In the genomic region with DNA sequence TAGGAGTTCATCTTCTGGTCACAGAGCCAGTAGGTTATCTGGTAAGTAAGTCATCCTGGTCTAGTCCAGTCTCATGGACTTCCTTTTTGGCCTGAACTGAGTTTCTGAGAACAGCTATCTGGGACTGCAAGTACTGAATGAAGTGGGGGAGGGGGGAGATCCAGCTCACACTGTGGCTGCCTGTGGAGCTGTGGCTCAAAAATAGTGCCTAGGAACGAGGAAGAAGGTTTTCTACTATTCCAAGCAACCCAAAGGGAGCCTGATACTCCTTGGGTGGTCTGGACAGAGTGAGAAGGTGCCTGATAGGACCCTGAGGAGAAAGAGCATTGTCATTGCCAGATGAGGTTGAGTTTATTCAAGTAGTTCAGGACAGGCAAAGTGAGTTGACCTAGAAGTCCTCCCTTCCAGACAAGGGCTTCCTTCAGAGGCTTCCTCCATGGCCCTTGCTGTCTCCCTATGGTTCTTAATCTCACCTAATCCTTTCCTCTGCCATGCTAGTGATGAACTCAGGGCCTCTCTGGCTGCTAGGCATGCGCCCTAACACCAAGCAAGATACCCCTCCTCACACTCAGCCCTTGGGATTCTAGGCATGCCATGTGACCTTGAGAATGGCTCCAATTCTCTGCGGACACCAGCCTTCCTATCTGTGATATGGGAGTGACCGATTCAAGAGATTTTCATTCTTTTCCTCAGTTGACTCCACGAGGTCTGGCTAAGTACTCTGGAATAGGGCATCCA, we compare ENCODE assay signal across 8 mouse cellular contexts. TPM values are rescaled to one million over a fixed set of nuclear protein-coding genes. Genes with fewer than 3 reads are reported as not detected.
DNase-seq lines count a peak whose midpoint lies in the region; ATAC-seq and TF ChIP-seq lines count a peak whose summit lies in the region.

No protein-coding gene starts in this region.

- H3K9ac ChIP-seq in forebrain, embryonic 14.5 days (ENCODE audit: low read length): peak overlapping the region; percentile 97; the same call in 1 of the 2 replicates
- peak overlapping the region; percentile 83 for H3K9ac ChIP-seq in liver, embryonic 12.5 days
- peak overlapping the region; percentile 77 for H3K9ac ChIP-seq in stomach, embryonic 16.5 days (ENCODE audit: low read length)

- peak overlapping the region; percentile 78 for H3K4me2 ChIP-seq in forebrain, embryonic 14.5 days (ENCODE audit: low read length)
- H3K4me2 ChIP-seq in liver, embryonic 12.5 days: peak overlapping the region; percentile 97
- peak overlapping the region; percentile 62 for H3K4me2 ChIP-seq in stomach, embryonic 16.5 days (ENCODE audit: low read depth, low read length)

- H3K4me1 ChIP-seq in bone marrow, adult 2 months (ENCODE audit: control insufficient read depth, insufficient read depth, low read length): peaks cover 2% of the 10 kb centered on the region; the same call in 1 of the 2 replicates
- peaks cover 8% of the 10 kb centered on the region; the same call in 1 of the 2 replicates for H3K4me1 ChIP-seq in forebrain, embryonic 14.5 days (ENCODE audit: control insufficient read depth, insufficient read depth, low read length)
- peaks cover 32% of the 10 kb centered on the region for H3K4me1 ChIP-seq in liver, embryonic 12.5 days
- H3K4me1 ChIP-seq in stomach, embryonic 16.5 days (ENCODE audit: control insufficient read depth, insufficient read depth, low read length): peaks cover 14% of the 10 kb centered on the region

- H3K4me3 ChIP-seq in layer of hippocampus, adult 2 months: peak overlapping the region; percentile 94
- H3K4me3 ChIP-seq in bone marrow, adult 2 months (replicated peaks; ENCODE audit: control insufficient read depth, low read depth, low read length): peak overlapping the region; percentile 5
- H3K4me3 ChIP-seq in forebrain, embryonic 14.5 days (ENCODE audit: low read depth, low read length): peak overlapping the region; percentile 82; the same call in 1 of the 2 replicates
- H3K4me3 ChIP-seq in liver, embryonic 12.5 days: peak overlapping the region; percentile 82
- H3K4me3 ChIP-seq in stomach, embryonic 16.5 days (replicated peaks; ENCODE audit: low read length): peak overlapping the region; percentile 65

- H3K9me3 ChIP-seq in forebrain, embryonic 14.5 days (replicated peaks; ENCODE audit: control insufficient read depth, low read length): no peaks in the 10 kb centered on the region
- H3K9me3 ChIP-seq in liver, embryonic 12.5 days (replicated peaks): no peaks in the 10 kb centered on the region
- no peaks in the 10 kb centered on the region for H3K9me3 ChIP-seq in stomach, embryonic 16.5 days (replicated peaks; ENCODE audit: control insufficient read depth, low read length)

- no peaks in the 10 kb centered on the region for H3K27me3 ChIP-seq in forebrain, embryonic 14.5 days (replicated peaks; ENCODE audit: control insufficient read depth, insufficient read depth, low read length)
- no peaks in the 10 kb centered on the region for H3K27me3 ChIP-seq in liver, embryonic 12.5 days (replicated peaks)
- H3K27me3 ChIP-seq in stomach, embryonic 16.5 days (ENCODE audit: control insufficient read depth, insufficient read depth, low read length): no peaks in the 10 kb centered on the region

- no peak for DNase-seq in layer of hippocampus, adult 2 months (ENCODE audit: low spot score in 2 of 2)
- no peak for DNase-seq in layer of hippocampus, postnatal 25 days (ENCODE audit: extremely low spot score in 1 of 2, low spot score in 1 of 2)
- DNase-seq in forebrain, embryonic 14.5 days (ENCODE audit: low spot score): no peak
- DNase-seq in adrenal gland, postnatal 14 days: no peak
- DNase-seq in frontal cortex, postnatal 36 days (ENCODE audit: low spot score in 2 of 2): no peak

- 0 out of 2 replicates have a peak, but pooled peaks have one; percentile 0 for ATAC-seq in forebrain, embryonic 14.5 days
- no peak for ATAC-seq in liver, embryonic 12.5 days
- ATAC-seq in stomach, embryonic 16.5 days (ENCODE audit: insufficient read depth, low FRiP score): no peak

- no peak for TF ChIP-seq POLR2A in bone marrow, adult 2 months (IDR thresholded peaks at IDR 0.05; ENCODE audit: borderline replicate concordance, control insufficient read depth, low read depth, low read length)

- peaks cover 12% of the 10 kb centered on the region for H3K36me3 ChIP-seq in forebrain, embryonic 14.5 days (ENCODE audit: control insufficient read depth, insufficient read depth, low read length)
- peaks cover 11% of the 10 kb centered on the region for H3K36me3 ChIP-seq in liver, embryonic 12.5 days
- H3K36me3 ChIP-seq in stomach, embryonic 16.5 days (ENCODE audit: control insufficient read depth, insufficient read depth, low read length): no peaks in the 10 kb centered on the region

- peak overlapping the region; percentile 94 for H3K27ac ChIP-seq in layer of hippocampus, adult 2 months
- H3K27ac ChIP-seq in bone marrow, adult 2 months (ENCODE audit: control insufficient read depth, insufficient read depth, low read depth, low read length, poor library complexity): no peak overlapping the region
- H3K27ac ChIP-seq in forebrain, embryonic 14.5 days (ENCODE audit: low read depth, low read length): no peak overlapping the region; the same call in 1 of the 2 replicates
- peak overlapping the region; percentile 86 for H3K27ac ChIP-seq in liver, embryonic 12.5 days
- H3K27ac ChIP-seq in stomach, embryonic 16.5 days (ENCODE audit: low read length): peak overlapping the region; percentile 94

- no peak for TF ChIP-seq CTCF in layer of hippocampus, adult 2 months (conservative IDR thresholded peaks at IDR 0.05)
- TF ChIP-seq CTCF in bone marrow, adult 2 months (IDR thresholded peaks at IDR 0.05; ENCODE audit: control insufficient read depth, insufficient read depth, low read length): no peak

- 40% methylated on average over 5 of the region's 5 CpGs for WGBS in bone marrow, adult 2 months
- 27% methylated on average over 5 of the region's 5 CpGs for WGBS in forebrain, embryonic 14.5 days
- WGBS in liver, embryonic 12.5 days (ENCODE audit: insufficient replicate concordance): 18% methylated on average over 5 of the region's 5 CpGs
- WGBS in stomach, embryonic 16.5 days: 22% methylated on average over 5 of the region's 5 CpGs

RNA-seq across cellular contexts. Expression of gene Fchsd2, which starts 14.6 kb away (rescaled TPM):
- 10 to 100 TPM; 38.5 to 41.2 TPM for total RNA-seq in layer of hippocampus, adult 2 months (2021)
- 10 to 100 TPM; 33.0 to 41.8 TPM for total RNA-seq in layer of hippocampus, postnatal 25 days (2021)
- polyA plus RNA-seq in bone marrow, adult 2 months (2011; ENCODE audit: insufficient read depth, insufficient read length, low replicate concordance, missing spikeins): 7.2 and 22.6 TPM in 2 replicates
- 27.9 and 40.2 TPM in 2 replicates for polyA plus RNA-seq in forebrain, embryonic 14.5 days (2014; fragmentation: Nextera tagmentation; extraction: Ambion mirVana)
- polyA plus RNA-seq in liver, embryonic 12.5 days (2016; fragmentation: Nextera tagmentation; extraction: Ambion mirVana): 8.0 and 8.8 TPM in 2 replicates
- 20.0 and 21.5 TPM in 2 replicates for polyA plus RNA-seq in stomach, embryonic 16.5 days (2015; fragmentation: Nextera tagmentation; extraction: Ambion mirVana)
- 21.6 and 31.8 TPM in 2 replicates for total RNA-seq in adrenal gland, postnatal 14 days (2021)

Comparison
In these comparisons a context has a peak if more than half of its experiments do, and no peak if none do; other contexts are left out.
1. H3K27ac ChIP-seq: peak in layer of hippocampus, adult 2 months (single experiment), liver, embryonic 12.5 days (single experiment) and stomach, embryonic 16.5 days (single experiment); none in bone marrow, adult 2 months (single experiment) and forebrain, embryonic 14.5 days (single experiment).
2. H3K4me3 ChIP-seq: peak in every context shown above with its lines; median percentile 94 in layer of hippocampus, adult 2 months; 82 in forebrain, embryonic 14.5 days; 82 in liver, embryonic 12.5 days; 65 in stomach, embryonic 16.5 days; 5 in bone marrow, adult 2 months.
3. Peak in every context shown above with its lines, with median percentiles within 50 percentile points of each other: H3K4me2 ChIP-seq and H3K9ac ChIP-seq.